Mouse (Mus musculus) lung, adult 2 months (tissue): Measurements from ENCODE around the gene Dhx9.

ENCODE experiments used
- CTCF ChIP-seq: fragments of 200-500 bp; IDR thresholded peaks from 2 replicates; pipeline ENCODE4 v1.5.1; 2011; ENCODE audit warnings: mild to moderate bottlenecking, low read length, control low read depth; ENCODE audit not compliant: insufficient read depth
- POLR2A ChIP-seq: fragments of 200-500 bp; IDR thresholded peaks from 2 replicates; pipeline ENCODE4 v1.6.1; 2011; ENCODE audit warnings: low read depth, mild to moderate bottlenecking, control low read depth, low read length, borderline replicate concordance; ENCODE audit errors: extremely low read depth

DNA sequence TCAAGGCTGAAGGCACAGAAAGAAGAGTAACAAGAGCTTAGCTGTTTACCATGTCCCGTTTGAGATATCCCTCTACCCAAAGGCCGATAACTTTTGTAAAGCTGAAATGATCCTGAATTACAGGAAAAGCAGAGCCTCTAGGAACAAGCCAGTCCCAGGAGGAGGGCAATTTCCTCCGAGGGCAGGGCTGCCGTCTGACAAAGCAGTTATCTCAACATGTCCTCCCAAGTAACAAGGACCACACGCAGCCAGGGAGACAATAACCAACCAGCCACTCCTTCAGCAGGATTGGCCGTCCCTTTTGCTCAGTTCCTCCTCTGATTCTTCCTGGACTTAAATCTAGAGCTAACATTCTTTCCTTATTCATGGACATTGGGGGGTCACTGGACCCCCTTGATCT is 6.5 kb upstream of the Dhx9 start:
- TF ChIP-seq CTCF: no peak
- no peak for TF ChIP-seq POLR2A
